Mouse (Mus musculus): ENCODE measurements around the gene Mgat2. TPM values are rescaled to one million over a fixed set of nuclear protein-coding genes. Genes with fewer than 3 reads are reported as not detected.

Mgat2 gene
- polyA plus RNA-seq (2015; fragmentation: Nextera tagmentation; extraction: Ambion mirVana), result 32.6 and 37.8 TPM in 2 replicates

DNA sequence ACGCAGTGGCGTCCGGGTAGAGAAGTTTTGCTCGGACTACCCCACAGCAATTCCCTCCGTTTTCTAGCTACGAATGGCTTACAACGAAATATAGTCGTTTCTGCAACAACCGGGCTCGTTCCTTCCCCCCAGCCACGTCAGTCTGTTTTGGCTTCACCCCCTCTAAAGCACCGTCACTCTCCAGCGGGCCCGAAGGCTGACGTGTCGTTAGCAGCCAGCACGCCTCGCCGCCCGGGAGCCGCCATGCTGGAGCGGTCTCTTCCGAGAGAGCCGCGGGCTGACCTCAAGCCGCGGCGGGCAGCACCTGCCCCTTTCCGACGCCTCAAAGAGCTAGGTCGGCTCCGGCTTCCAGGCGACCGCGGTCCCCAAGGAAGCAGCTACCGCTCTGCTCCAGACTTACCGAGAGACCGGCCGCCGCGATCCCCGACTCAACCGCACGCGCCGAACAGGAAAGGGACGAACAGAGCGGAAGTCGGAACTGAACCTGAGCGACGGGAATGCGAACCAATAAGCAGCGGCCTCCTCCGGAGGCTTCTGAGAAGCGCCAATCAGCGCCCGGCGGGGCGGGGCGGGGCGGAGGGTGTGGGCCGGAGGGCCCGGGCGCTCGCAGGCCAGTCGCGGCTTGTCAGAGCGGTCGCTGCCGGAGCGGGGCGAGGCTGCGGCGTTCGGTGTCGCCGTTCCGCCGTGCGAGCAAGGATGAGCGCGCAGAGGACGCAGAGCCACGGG is at the start of gene Mgat2, which contains the start of gene Rpl36al:
TSS of gene Mgat2 (plus strand) at position 575 of the 726 bp plus-strand sequence.
TSS of gene Rpl36al (minus strand) at position 501 of the 726 bp plus-strand sequence.
- no peaks in the 10 kb centered on the region for H3K9me3 ChIP-seq (ENCODE audit: control insufficient read depth, low read length)
- peak within 1 kb of the TSS; percentile 98 for H3K4me2 ChIP-seq (ENCODE audit: low read length)
- H3K9ac ChIP-seq (replicated peaks; ENCODE audit: low read depth, low read length), result peak within 1 kb of the TSS; percentile 94
- ATAC-seq, result peak; percentile 99
- H3K36me3 ChIP-seq (ENCODE audit: control insufficient read depth, insufficient read depth), result peaks cover 6% of the 10 kb centered on the region; the same call in 1 of the 2 replicates
- WGBS, result under 1% methylated on average over 83 of the region's 84 CpGs
- no peaks in the 10 kb centered on the region for H3K27me3 ChIP-seq (replicated peaks; ENCODE audit: control insufficient read depth, insufficient read depth, low read length)
- H3K4me1 ChIP-seq (replicated peaks; ENCODE audit: control insufficient read depth, insufficient read depth, low read length), result peaks cover 24% of the 10 kb centered on the region
- H3K4me3 ChIP-seq (replicated peaks; ENCODE audit: low read length), result peak within 1 kb of the TSS; percentile 94
- H3K27ac ChIP-seq (ENCODE audit: low read length), result peak within 1 kb of the TSS; percentile 84

DNA sequence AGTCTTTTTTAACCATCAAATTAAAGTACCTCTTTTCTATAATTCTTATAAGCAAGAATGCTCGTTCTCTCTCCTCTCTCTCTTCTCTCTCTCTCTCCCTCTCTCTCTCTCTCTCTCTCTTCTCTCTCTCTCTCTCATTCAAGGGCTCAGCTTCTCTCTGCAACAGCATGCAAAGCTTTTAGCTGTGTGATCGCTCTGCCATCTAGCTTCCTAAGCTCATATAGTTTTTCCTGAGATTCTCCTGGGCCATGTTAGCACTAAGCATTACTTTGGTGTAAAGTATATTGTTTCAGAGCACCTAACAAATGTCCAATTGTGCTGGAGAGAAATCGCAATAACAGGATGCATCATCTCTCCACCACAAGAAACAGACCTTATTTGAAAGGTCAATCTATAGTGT is 44.8 kb upstream of the Mgat2 start:
- Histone ChIP-seq H3K4me1 (replicated peaks; ENCODE audit: control insufficient read depth, insufficient read depth, low read length) (no peaks in the 10 kb centered on the region), H3K4me2 (ENCODE audit: low read length) (no peak overlapping the region), H3K9me3 (ENCODE audit: control insufficient read depth, low read length) (no peaks in the 10 kb centered on the region), H3K27me3 (replicated peaks; ENCODE audit: control insufficient read depth, insufficient read depth, low read length) (no peaks in the 10 kb centered on the region), H3K36me3 (ENCODE audit: control insufficient read depth, insufficient read depth) (no peaks in the 10 kb centered on the region), H3K4me3 (replicated peaks; ENCODE audit: low read length) (no peak overlapping the region), H3K27ac (ENCODE audit: low read length) (no peak overlapping the region), H3K9ac (replicated peaks; ENCODE audit: low read depth, low read length) (no peak overlapping the region)
- no peak for ATAC-seq
- 94% methylated on average over 3 of the region's 3 CpGs for WGBS

DNA sequence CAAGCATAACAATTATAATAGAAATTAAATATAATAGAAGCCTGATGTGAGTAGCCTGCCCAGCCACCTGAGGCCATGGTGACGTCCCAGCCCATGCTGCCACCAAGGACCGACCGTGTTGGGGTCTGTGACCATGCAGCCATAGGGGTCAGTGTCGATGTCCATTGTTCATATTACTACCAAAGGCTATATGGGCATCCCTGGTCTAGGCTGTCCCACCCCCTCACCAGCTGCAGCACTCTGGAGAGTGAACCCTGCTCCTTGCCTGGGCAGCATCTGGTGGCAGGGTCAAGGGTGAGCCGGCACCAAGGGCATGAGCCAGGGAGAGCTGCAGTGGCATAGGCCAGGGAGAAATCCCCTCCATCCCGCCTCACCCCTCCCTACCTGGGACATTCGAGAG is 44.1 kb upstream of the Mgat2 start:
- Histone ChIP-seq H3K36me3 (ENCODE audit: control insufficient read depth, insufficient read depth) (no peaks in the 10 kb centered on the region), H3K27me3 (replicated peaks; ENCODE audit: control insufficient read depth, insufficient read depth, low read length) (no peaks in the 10 kb centered on the region), H3K4me1 (replicated peaks; ENCODE audit: control insufficient read depth, insufficient read depth, low read length) (no peaks in the 10 kb centered on the region), H3K4me3 (replicated peaks; ENCODE audit: low read length) (no peak overlapping the region), H3K9ac (replicated peaks; ENCODE audit: low read depth, low read length) (no peak overlapping the region), H3K4me2 (ENCODE audit: low read length) (no peak overlapping the region), H3K27ac (ENCODE audit: low read length) (no peak overlapping the region), H3K9me3 (ENCODE audit: control insufficient read depth, low read length) (no peaks in the 10 kb centered on the region)
- ATAC-seq, result no peak
- WGBS, result 89% methylated on average over 7 of the region's 7 CpGs

DNA sequence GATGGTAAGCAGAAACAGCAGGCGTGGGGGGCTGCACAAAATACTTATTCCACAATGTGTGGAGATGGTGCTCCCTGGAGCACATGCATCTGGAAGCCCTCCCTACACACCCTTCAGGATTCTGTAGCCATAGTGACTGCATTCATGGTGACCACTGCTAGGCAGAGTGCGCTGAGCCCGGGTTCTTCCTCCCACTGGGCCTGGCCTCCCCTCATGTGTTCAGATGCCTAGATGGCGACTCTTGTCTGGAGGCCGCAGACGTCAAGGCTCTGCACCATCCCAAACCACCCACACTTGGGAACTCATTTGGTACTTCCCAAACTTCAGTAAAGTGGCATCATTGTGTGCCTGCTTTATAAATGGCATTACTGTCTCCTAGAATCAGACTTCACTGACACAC is 40.5 kb upstream of the Mgat2 start:
- no peak for ATAC-seq
- no peak overlapping the region for H3K27ac ChIP-seq (ENCODE audit: low read length)
- H3K4me2 ChIP-seq (ENCODE audit: low read length), result no peak overlapping the region
- no peaks in the 10 kb centered on the region for H3K9me3 ChIP-seq (ENCODE audit: control insufficient read depth, low read length)
- H3K4me1 ChIP-seq (replicated peaks; ENCODE audit: control insufficient read depth, insufficient read depth, low read length), result no peaks in the 10 kb centered on the region
- 71% methylated on average over 6 of the region's 6 CpGs for WGBS
- H3K27me3 ChIP-seq (replicated peaks; ENCODE audit: control insufficient read depth, insufficient read depth, low read length), result no peaks in the 10 kb centered on the region
- H3K36me3 ChIP-seq (ENCODE audit: control insufficient read depth, insufficient read depth), result no peaks in the 10 kb centered on the region
- H3K4me3 ChIP-seq (replicated peaks; ENCODE audit: low read length), result no peak overlapping the region
- H3K9ac ChIP-seq (replicated peaks; ENCODE audit: low read depth, low read length), result no peak overlapping the region

DNA sequence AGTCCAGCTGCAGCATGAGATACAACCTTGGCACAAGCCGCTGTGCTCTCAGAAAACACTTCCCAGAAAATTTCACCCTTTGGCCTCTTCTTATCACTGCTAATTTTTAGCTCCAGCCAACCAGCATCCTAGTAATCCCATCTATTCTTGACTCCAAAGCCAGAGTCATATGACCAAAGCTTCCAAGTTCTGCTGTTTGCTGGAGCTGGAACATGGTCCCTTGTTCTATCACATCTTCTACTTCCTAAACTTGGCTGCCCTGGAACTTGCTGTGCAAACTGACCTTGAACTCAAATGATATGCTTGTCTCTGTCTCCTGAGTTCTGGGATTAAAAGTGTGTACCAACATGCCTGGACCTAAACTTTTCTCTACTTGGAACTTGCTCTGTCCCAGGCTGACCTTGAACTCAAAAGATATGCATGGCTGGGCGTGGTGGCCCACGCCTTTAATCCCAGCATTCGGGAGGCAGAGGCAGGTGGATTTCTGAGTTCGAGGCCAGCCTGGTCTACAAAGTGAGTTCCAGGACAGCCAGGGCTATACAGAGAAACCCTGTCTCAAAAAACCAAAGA is 36.7 kb upstream of the Mgat2 start:
- H3K4me3 ChIP-seq (replicated peaks; ENCODE audit: low read length), result no peak overlapping the region
- no peaks in the 10 kb centered on the region for H3K27me3 ChIP-seq (replicated peaks; ENCODE audit: control insufficient read depth, insufficient read depth, low read length)
- H3K9me3 ChIP-seq (ENCODE audit: control insufficient read depth, low read length), result no peaks in the 10 kb centered on the region
- no peak overlapping the region for H3K27ac ChIP-seq (ENCODE audit: low read length)
- 92% methylated on average over 5 of the region's 5 CpGs for WGBS
- ATAC-seq, result no peak
- no peaks in the 10 kb centered on the region for H3K36me3 ChIP-seq (ENCODE audit: control insufficient read depth, insufficient read depth)
- no peak overlapping the region for H3K9ac ChIP-seq (replicated peaks; ENCODE audit: low read depth, low read length)
- H3K4me2 ChIP-seq (ENCODE audit: low read length), result no peak overlapping the region
- no peaks in the 10 kb centered on the region for H3K4me1 ChIP-seq (replicated peaks; ENCODE audit: control insufficient read depth, insufficient read depth, low read length)

DNA sequence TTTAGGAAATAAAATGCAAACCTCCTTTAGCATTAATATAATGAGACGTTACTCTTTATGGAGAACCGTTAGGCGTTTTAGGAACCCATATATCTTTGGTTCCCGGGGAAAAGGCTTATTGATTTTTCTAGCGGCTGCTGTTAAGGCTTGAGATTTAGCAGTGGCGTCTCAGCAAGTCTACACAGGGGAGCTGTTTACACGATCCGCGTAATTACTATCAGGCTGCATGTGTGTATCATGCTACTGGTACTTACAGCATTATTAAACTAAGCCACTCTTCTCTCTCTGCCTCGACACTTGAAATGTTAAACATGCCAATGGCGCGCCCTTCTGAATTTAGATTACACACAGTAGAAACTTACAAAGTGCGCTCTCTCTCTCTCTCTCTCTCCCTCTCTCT is 33.9 kb upstream of the Mgat2 start:
- H3K4me1 ChIP-seq (replicated peaks; ENCODE audit: control insufficient read depth, insufficient read depth, low read length), result no peaks in the 10 kb centered on the region
- no peak overlapping the region for H3K4me2 ChIP-seq (ENCODE audit: low read length)
- no peak for ATAC-seq
- no peak overlapping the region for H3K27ac ChIP-seq (ENCODE audit: low read length)
- H3K9ac ChIP-seq (replicated peaks; ENCODE audit: low read depth, low read length), result no peak overlapping the region
- 85% methylated on average over 13 of the region's 13 CpGs for WGBS
- H3K4me3 ChIP-seq (replicated peaks; ENCODE audit: low read length), result no peak overlapping the region
- H3K36me3 ChIP-seq (ENCODE audit: control insufficient read depth, insufficient read depth), result no peaks in the 10 kb centered on the region
- H3K27me3 ChIP-seq (replicated peaks; ENCODE audit: control insufficient read depth, insufficient read depth, low read length), result no peaks in the 10 kb centered on the region
- H3K9me3 ChIP-seq (ENCODE audit: control insufficient read depth, low read length), result no peaks in the 10 kb centered on the region

DNA sequence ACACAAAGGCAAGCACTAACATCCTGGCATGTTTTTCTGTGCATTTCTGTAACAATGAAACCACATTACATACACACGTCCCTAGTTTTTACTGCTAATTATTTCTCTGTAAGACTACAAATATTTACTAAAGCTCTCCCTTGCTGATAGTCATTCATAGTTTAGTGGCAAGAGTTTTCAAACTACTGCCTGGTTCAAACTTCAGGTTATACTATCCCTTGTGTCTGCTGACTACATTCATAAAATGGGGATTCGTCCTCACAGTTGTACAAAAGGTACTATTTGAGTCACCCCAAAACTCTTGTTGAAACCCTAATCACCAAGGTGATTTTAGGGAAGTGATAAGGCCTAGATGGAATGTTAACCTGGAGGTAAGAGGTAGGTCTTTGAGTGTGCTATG is 28.0 kb upstream of the Mgat2 start:
- H3K4me3 ChIP-seq (replicated peaks; ENCODE audit: low read length), result no peak overlapping the region
- WGBS, result 82% methylated on average over 2 of the region's 2 CpGs
- peaks cover 13% of the 10 kb centered on the region for H3K36me3 ChIP-seq (ENCODE audit: control insufficient read depth, insufficient read depth)
- no peak overlapping the region for H3K27ac ChIP-seq (ENCODE audit: low read length)
- H3K9ac ChIP-seq (replicated peaks; ENCODE audit: low read depth, low read length), result no peak overlapping the region
- ATAC-seq, result no peak
- H3K4me2 ChIP-seq (ENCODE audit: low read length), result no peak overlapping the region
- no peaks in the 10 kb centered on the region for H3K9me3 ChIP-seq (ENCODE audit: control insufficient read depth, low read length)
- H3K4me1 ChIP-seq (replicated peaks; ENCODE audit: control insufficient read depth, insufficient read depth, low read length), result peaks cover 9% of the 10 kb centered on the region
- no peaks in the 10 kb centered on the region for H3K27me3 ChIP-seq (replicated peaks; ENCODE audit: control insufficient read depth, insufficient read depth, low read length)

DNA sequence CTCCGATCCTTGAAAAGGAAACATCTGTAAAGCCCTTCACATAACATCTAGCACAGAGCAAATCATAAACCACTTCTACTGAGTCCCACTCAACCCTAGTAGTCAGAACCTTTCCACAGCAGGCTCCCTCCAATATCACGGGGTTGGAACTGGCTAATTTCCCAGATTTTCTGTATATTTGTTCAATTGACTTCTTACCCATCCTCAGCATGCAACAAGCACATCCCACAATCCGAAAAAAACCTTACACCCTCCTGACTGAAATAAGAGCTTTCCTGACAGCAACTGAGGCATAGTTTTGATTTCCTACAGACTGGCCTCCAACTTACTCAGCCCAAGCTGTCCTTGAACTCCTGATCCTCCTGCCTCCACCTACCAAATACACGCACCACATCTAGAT is 27.5 kb upstream of the Mgat2 start:
- H3K27ac ChIP-seq (ENCODE audit: low read length), result no peak overlapping the region
- H3K4me3 ChIP-seq (replicated peaks; ENCODE audit: low read length), result no peak overlapping the region
- H3K36me3 ChIP-seq (ENCODE audit: control insufficient read depth, insufficient read depth), result peaks cover 13% of the 10 kb centered on the region
- no peaks in the 10 kb centered on the region for H3K27me3 ChIP-seq (replicated peaks; ENCODE audit: control insufficient read depth, insufficient read depth, low read length)
- no peak overlapping the region for H3K9ac ChIP-seq (replicated peaks; ENCODE audit: low read depth, low read length)
- no peak overlapping the region for H3K4me2 ChIP-seq (ENCODE audit: low read length)
- H3K4me1 ChIP-seq (replicated peaks; ENCODE audit: control insufficient read depth, insufficient read depth, low read length), result peaks cover 9% of the 10 kb centered on the region
- WGBS, result 83% methylated on average over 4 of the region's 4 CpGs
- ATAC-seq, result no peak
- H3K9me3 ChIP-seq (ENCODE audit: control insufficient read depth, low read length), result no peaks in the 10 kb centered on the region

DNA sequence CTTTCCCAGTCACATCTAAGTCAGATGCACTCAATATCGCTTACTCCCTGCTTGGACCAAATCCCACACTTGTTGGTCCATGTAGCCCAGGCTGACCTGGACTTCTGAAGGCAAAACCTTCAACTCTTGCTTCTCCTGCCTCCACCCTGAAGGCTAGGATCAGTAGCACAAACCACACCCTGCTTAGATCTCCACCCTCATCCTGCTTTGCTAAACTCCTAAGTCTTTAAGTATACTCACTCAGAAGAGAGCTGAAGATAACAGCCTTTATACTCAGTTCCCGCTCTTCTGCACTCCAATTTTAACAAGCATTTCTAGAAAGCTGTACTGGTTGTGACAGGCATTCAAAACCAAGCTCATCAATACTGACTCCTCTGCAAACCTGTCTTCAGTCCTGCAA is 26.9 kb upstream of the Mgat2 start:
- 97% methylated on average over 2 of the region's 2 CpGs for WGBS
- H3K27me3 ChIP-seq (replicated peaks; ENCODE audit: control insufficient read depth, insufficient read depth, low read length), result no peaks in the 10 kb centered on the region
- no peak overlapping the region for H3K27ac ChIP-seq (ENCODE audit: low read length)
- no peak for ATAC-seq
- H3K36me3 ChIP-seq (ENCODE audit: control insufficient read depth, insufficient read depth), result peaks cover 13% of the 10 kb centered on the region
- H3K9ac ChIP-seq (replicated peaks; ENCODE audit: low read depth, low read length), result no peak overlapping the region
- no peak overlapping the region for H3K4me3 ChIP-seq (replicated peaks; ENCODE audit: low read length)
- no peak overlapping the region for H3K4me2 ChIP-seq (ENCODE audit: low read length)
- H3K9me3 ChIP-seq (ENCODE audit: control insufficient read depth, low read length), result no peaks in the 10 kb centered on the region
- peaks cover 9% of the 10 kb centered on the region for H3K4me1 ChIP-seq (replicated peaks; ENCODE audit: control insufficient read depth, insufficient read depth, low read length)

Data from forebrain, embryonic 16.5 days (tissue).